Mouse (Mus musculus): ENCODE measurements around the gene S1pr5. TPM values are rescaled to one million over a fixed set of nuclear protein-coding genes. Genes with fewer than 3 reads are reported as not detected.
A peak's percentile ranks its signal among the peaks of the same experiment; 100 is the strongest.
"Not testable (repeated sequence)": the region's sequence is repeated elsewhere in the genome, so short reads cannot be mapped to it uniquely, and the experiment has no call there.

S1pr5 gene
- polyA plus RNA-seq, 1 experiment from 2014 or later, result 2.8 TPM

GRCm38 (mm10) chr9:21213617-21214190 is 34.5 kb downstream of the S1pr5 start:
- Histone ChIP-seq H3K36me3 (peaks cover 19% of the 10 kb centered on the region), H3K4me2 (no peak overlapping the region), H3K4me1 (replicated peaks) (peaks cover 10% of the 10 kb centered on the region), H3K27ac (no peak overlapping the region), H3K9me3 (no peaks in the 10 kb centered on the region), H3K9ac (no peak overlapping the region; the same call in 1 of the 2 replicates), H3K4me3 (no peak overlapping the region), H3K27me3 (0 out of 2 replicates have a peak, but pooled peaks cover 5% of the 10 kb centered on the region)
- WGBS, result 47% methylated on average over 7 of the region's 7 CpGs
- ATAC-seq (ENCODE audit: low FRiP score), result no peak

- no peaks in the 10 kb centered on the region for H3K9me3 ChIP-seq
- no peak overlapping the region for H3K4me3 ChIP-seq
- no peak overlapping the region for H3K27ac ChIP-seq
- H3K27me3 ChIP-seq, result 0 out of 2 replicates have a peak, but pooled peaks cover 5% of the 10 kb centered on the region
- no peak overlapping the region for H3K9ac ChIP-seq
- H3K4me1 ChIP-seq (replicated peaks), result peaks cover 8% of the 10 kb centered on the region
- 87% methylated on average over 7 of the region's 7 CpGs for WGBS
- H3K36me3 ChIP-seq, result peaks cover 34% of the 10 kb centered on the region
- no peak overlapping the region for H3K4me2 ChIP-seq
- no peak for ATAC-seq (ENCODE audit: low FRiP score)
Measured at GRCm38 (mm10) chr9:21211624-21212023, 36.6 kb downstream of the S1pr5 start.

- H3K4me1 ChIP-seq (replicated peaks), result no peaks in the 10 kb centered on the region
- H3K27ac ChIP-seq, result no peak overlapping the region
- 82% methylated on average over 6 of the region's 6 CpGs for WGBS
- no peak overlapping the region for H3K4me3 ChIP-seq
- peaks cover 42% of the 10 kb centered on the region for H3K36me3 ChIP-seq
- no peaks in the 10 kb centered on the region for H3K9me3 ChIP-seq
- ATAC-seq (ENCODE audit: low FRiP score), result no peak
- no peak overlapping the region for H3K4me2 ChIP-seq
- no peak overlapping the region for H3K9ac ChIP-seq
- H3K27me3 ChIP-seq, result 0 out of 2 replicates have a peak, but pooled peaks cover 5% of the 10 kb centered on the region
Measured at GRCm38 (mm10) chr9:21210821-21211220, 37.4 kb downstream of the S1pr5 start.

GRCm38 (mm10) chr9:21208626-21209025 is 39.6 kb downstream of the S1pr5 start:
- Histone ChIP-seq H3K36me3 (peaks cover 54% of the 10 kb centered on the region), H3K27me3 (0 out of 2 replicates have a peak, but pooled peaks cover 5% of the 10 kb centered on the region), H3K4me1 (replicated peaks) (peaks cover 10% of the 10 kb centered on the region), H3K9me3 (no peaks in the 10 kb centered on the region), H3K9ac (no peak overlapping the region), H3K4me2 (no peak overlapping the region), H3K27ac (no peak overlapping the region), H3K4me3 (no peak overlapping the region)
- no peak for ATAC-seq (ENCODE audit: low FRiP score)
- WGBS, result 86% methylated on average over 2 of the region's 2 CpGs

- ATAC-seq (ENCODE audit: low FRiP score), result no peak
- H3K4me3 ChIP-seq, result no peak overlapping the region
- H3K27ac ChIP-seq, result no peak overlapping the region
- peaks cover 54% of the 10 kb centered on the region for H3K36me3 ChIP-seq
- H3K9me3 ChIP-seq, result no peaks in the 10 kb centered on the region
- H3K4me2 ChIP-seq, result no peak overlapping the region
- no peak overlapping the region for H3K9ac ChIP-seq
- no peaks in the 10 kb centered on the region for H3K27me3 ChIP-seq
- 91% methylated on average over 6 of the region's 6 CpGs for WGBS
- H3K4me1 ChIP-seq (replicated peaks), result peaks cover 10% of the 10 kb centered on the region
Measured at GRCm38 (mm10) chr9:21206848-21207247, 41.4 kb downstream of the S1pr5 start.

GRCm38 (mm10) chr9:21204528-21205272 is 43.5 kb downstream of the S1pr5 start:
- Histone ChIP-seq H3K27me3 (no peaks in the 10 kb centered on the region), H3K27ac (peak overlapping the region; percentile 23; the same call in 1 of the 2 replicates), H3K4me2 (peak overlapping the region; percentile 53), H3K36me3 (peaks cover 58% of the 10 kb centered on the region), H3K9ac (peak overlapping the region; percentile 35; the same call in 1 of the 2 replicates), H3K4me3 (peak overlapping the region; percentile 36), H3K9me3 (no peaks in the 10 kb centered on the region), H3K4me1 (replicated peaks) (peaks cover 10% of the 10 kb centered on the region)
- WGBS, result 4% methylated on average over 23 of the region's 23 CpGs
- ATAC-seq (ENCODE audit: low FRiP score), result peak; percentile 80

GRCm38 (mm10) chr9:21204156-21204527 is 44.1 kb downstream of the S1pr5 start:
- H3K36me3 ChIP-seq, result peaks cover 58% of the 10 kb centered on the region
- no peak overlapping the region for H3K9ac ChIP-seq
- no peaks in the 10 kb centered on the region for H3K27me3 ChIP-seq
- peak overlapping the region; percentile 23; the same call in 1 of the 2 replicates for H3K27ac ChIP-seq
- no peak for ATAC-seq (ENCODE audit: low FRiP score)
- 27% methylated on average over 8 of the region's 8 CpGs for WGBS
- H3K4me1 ChIP-seq (replicated peaks), result peaks cover 10% of the 10 kb centered on the region
- H3K4me3 ChIP-seq, result no peak overlapping the region
- H3K9me3 ChIP-seq, result no peaks in the 10 kb centered on the region
- H3K4me2 ChIP-seq, result peak overlapping the region; percentile 53; the same call in 1 of the 2 replicates

GRCm38 (mm10) chr9:21198960-21199359 is 49.3 kb downstream of the S1pr5 start:
- no peak overlapping the region for H3K4me3 ChIP-seq
- 83% methylated on average over 3 of the region's 3 CpGs for WGBS
- peaks cover 27% of the 10 kb centered on the region for H3K36me3 ChIP-seq
- H3K4me1 ChIP-seq (replicated peaks), result peaks cover 38% of the 10 kb centered on the region
- ATAC-seq (ENCODE audit: low FRiP score), result no peak
- no peak overlapping the region for H3K9ac ChIP-seq
- peak overlapping the region; percentile 89; the same call in 1 of the 2 replicates for H3K4me2 ChIP-seq
- H3K9me3 ChIP-seq, result no peaks in the 10 kb centered on the region
- no peaks in the 10 kb centered on the region for H3K27me3 ChIP-seq
- H3K27ac ChIP-seq, result no peak overlapping the region

GRCm38 (mm10) chr9:21197981-21198380 is 50.3 kb downstream of the S1pr5 start:
- ATAC-seq (ENCODE audit: low FRiP score), result peak; percentile 84
- 13% methylated on average over 4 of the region's 4 CpGs for WGBS

GRCm38 (mm10) chr9:21196521-21197433 is 51.5 kb downstream of the S1pr5 start:
- peak overlapping the region; percentile 75 for H3K27ac ChIP-seq
- H3K4me3 ChIP-seq, result peak overlapping the region; percentile 61
- no peaks in the 10 kb centered on the region for H3K9me3 ChIP-seq
- H3K9ac ChIP-seq, result peak overlapping the region; percentile 89
- H3K27me3 ChIP-seq, result no peaks in the 10 kb centered on the region
- H3K36me3 ChIP-seq, result peaks cover 17% of the 10 kb centered on the region
- peaks cover 38% of the 10 kb centered on the region for H3K4me1 ChIP-seq (replicated peaks)
- ATAC-seq (ENCODE audit: low FRiP score), result peak; percentile 81
- H3K4me2 ChIP-seq, result peak overlapping the region; percentile 89
- 18% methylated on average over 19 of the region's 19 CpGs for WGBS

More at GRCm38 (mm10) chr9:21197981-21198380, 50.3 kb downstream of the S1pr5 start:
- Histone ChIP-seq H3K4me1 (replicated peaks) (peaks cover 38% of the 10 kb centered on the region), H3K27ac (0 out of 2 replicates have a peak overlapping the region, but pooled peaks have one; percentile 36), H3K9ac (peak overlapping the region; percentile 89), H3K36me3 (peaks cover 18% of the 10 kb centered on the region), H3K4me3 (peak overlapping the region; percentile 61), H3K9me3 (no peaks in the 10 kb centered on the region), H3K4me2 (peak overlapping the region; percentile 89), H3K27me3 (no peaks in the 10 kb centered on the region)

GRCm38 (mm10) chr9:21195736-21196505 is 52.3 kb downstream of the S1pr5 start:
- peak overlapping the region; percentile 75 for H3K27ac ChIP-seq
- H3K9ac ChIP-seq, result peak overlapping the region; percentile 89; the same call in 1 of the 2 replicates
- H3K4me1 ChIP-seq (replicated peaks), result peaks cover 38% of the 10 kb centered on the region
- peak overlapping the region; percentile 89; the same call in 1 of the 2 replicates for H3K4me2 ChIP-seq
- not testable (repeated sequence) for H3K27me3 ChIP-seq, H3K9me3 ChIP-seq, H3K36me3 ChIP-seq
- WGBS, result 49% methylated on average over 7 of the region's 7 CpGs
- H3K4me3 ChIP-seq, result peak overlapping the region; percentile 61
- peak; percentile 27 for ATAC-seq (ENCODE audit: low FRiP score)
